Mouse (Mus musculus) hindbrain, embryonic 13.5 days (tissue): Measurements from ENCODE around the gene Aknad1. TPM values are rescaled to one million over a fixed set of nuclear protein-coding genes. Genes with fewer than 3 reads are reported as not detected.

Experiments
- ATAC-seq: fragments of 200-750 bp; cut with Nextera tagmentation; 2 replicates; pipeline ENCODE4 v1.8.0; 2017; ENCODE audit warnings: moderate TSS enrichment; ENCODE audit not compliant: low FRiP score
- H3K27ac ChIP-seq: fragments of 300-500 bp; sonication (generic); 2 replicates; pipeline ENCODE4 v1.5.1; 2015; ENCODE audit warnings: inconsistent platforms, mild to moderate bottlenecking, moderate library complexity
- H3K27me3 ChIP-seq: fragments of 300-500 bp; sonication (generic); 2 replicates; pipeline ENCODE4 v1.6.1; 2015; ENCODE audit warnings: mild to moderate bottlenecking, inconsistent platforms
- H3K36me3 ChIP-seq: fragments of 300-500 bp; sonication (generic); 2 replicates; pipeline ENCODE4 v1.6.1; 2015; ENCODE audit warnings: mild to moderate bottlenecking, inconsistent platforms
- H3K4me1 ChIP-seq: fragments of 300-500 bp; sonication (generic); replicated peaks from 2 replicates; pipeline ENCODE4 v1.6.1; 2015; ENCODE audit warnings: inconsistent platforms
- H3K4me2 ChIP-seq: fragments of 300-500 bp; sonication (generic); 2 replicates; pipeline ENCODE4 v1.6.1; 2015; ENCODE audit warnings: inconsistent platforms, mild to moderate bottlenecking, moderate library complexity
- H3K4me3 ChIP-seq: fragments of 300-500 bp; sonication (generic); 2 replicates; pipeline ENCODE4 v1.5.1; 2015; ENCODE audit warnings: mild to moderate bottlenecking, inconsistent platforms
- H3K9ac ChIP-seq: fragments of 300-500 bp; sonication (generic); 2 replicates; pipeline ENCODE4 v1.6.1; 2015; ENCODE audit warnings: mild to moderate bottlenecking, inconsistent platforms
- H3K9me3 ChIP-seq: fragments of 300-500 bp; sonication (generic); 2 replicates; pipeline ENCODE4 v1.6.1; 2016; ENCODE audit warnings: inconsistent platforms
- WGBS: fragments of 180-500 bp; shearing (Covaris S2); methylation state at CpG from one replicate; pipeline ENCODE4 v1.1.7; 2015; 5-methylcytosine and 5-hydroxymethylcytosine counted together
- polyA plus RNA-seq: library from polyadenylated mRNA; unstranded; fragments of >200 nt; fragmentation: Nextera tagmentation; extraction: Ambion mirVana; gene quantifications from 2 replicates; pipeline ENCODE4 v1.2.1, GENCODE M21; 2015

The Aknad1 gene
- polyA plus RNA-seq, 1 experiment from 2014 or later: 0.16 TPM

GRCm38 (mm10) chr3:108791054-108791706 lies 51.7 kb downstream of the Aknad1 start:
- H3K27me3 ChIP-seq: no peaks in the 10 kb centered on the region
- no peak overlapping the region for H3K27ac ChIP-seq
- no peak overlapping the region for H3K4me2 ChIP-seq
- no peak overlapping the region for H3K4me3 ChIP-seq
- no peaks in the 10 kb centered on the region; the same call in 1 of the 2 replicates for H3K4me1 ChIP-seq
- no peak for ATAC-seq
- H3K36me3 ChIP-seq: peaks cover 17% of the 10 kb centered on the region; the same call in 1 of the 2 replicates
- H3K9me3 ChIP-seq: no peaks in the 10 kb centered on the region
- H3K9ac ChIP-seq: no peak overlapping the region
- 84% methylated on average over 7 of the region's 7 CpGs for WGBS

DNA sequence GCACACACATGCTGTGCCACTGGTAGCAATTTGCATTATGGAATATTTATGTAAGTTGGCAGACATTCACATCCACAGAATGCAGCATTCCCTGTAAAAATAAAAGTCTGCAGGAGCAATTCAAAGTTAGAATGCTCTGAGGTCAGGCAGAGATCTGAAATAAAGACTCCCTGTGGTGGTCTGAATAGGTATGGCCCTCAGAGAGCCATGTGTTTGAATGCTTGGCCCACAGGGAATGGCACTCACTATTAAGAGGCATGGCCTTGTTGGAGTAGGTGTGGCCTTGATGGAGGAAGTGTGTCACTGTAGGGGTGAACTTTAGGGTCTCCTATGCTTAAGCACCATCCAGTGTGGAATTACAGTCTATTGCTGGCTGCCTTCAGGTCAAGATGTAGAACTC lies 53.0 kb downstream of the Aknad1 start:
- peaks cover 21% of the 10 kb centered on the region for H3K36me3 ChIP-seq

GRCm38 (mm10) chr3:108794780-108795179 lies 55.3 kb downstream of the Aknad1 start:
- no peak overlapping the region for H3K9ac ChIP-seq
- no peaks in the 10 kb centered on the region for H3K9me3 ChIP-seq
- no peak for ATAC-seq
- H3K27ac ChIP-seq: no peak overlapping the region
- H3K4me3 ChIP-seq: no peak overlapping the region
- peaks cover 30% of the 10 kb centered on the region for H3K36me3 ChIP-seq
- H3K4me1 ChIP-seq: no peaks in the 10 kb centered on the region
- 91% methylated on average over 9 of the region's 9 CpGs for WGBS
- H3K27me3 ChIP-seq: no peaks in the 10 kb centered on the region
- no peak overlapping the region for H3K4me2 ChIP-seq

More for the DNA sequence above, 53.0 kb downstream of the Aknad1 start:
- Histone ChIP-seq H3K27ac (no peak overlapping the region), H3K4me2 (no peak overlapping the region), H3K9me3 (no peaks in the 10 kb centered on the region), H3K27me3 (no peaks in the 10 kb centered on the region), H3K9ac (no peak overlapping the region), H3K4me1 (no peaks in the 10 kb centered on the region; the same call in 1 of the 2 replicates), H3K4me3 (no peak overlapping the region)
- no peak for ATAC-seq

GRCm38 (mm10) chr3:108795554-108796299 lies 56.3 kb downstream of the Aknad1 start:
- H3K27ac ChIP-seq: no peak overlapping the region
- H3K4me1 ChIP-seq: no peaks in the 10 kb centered on the region
- no peak overlapping the region for H3K4me2 ChIP-seq
- H3K4me3 ChIP-seq: no peak overlapping the region
- H3K9ac ChIP-seq: no peak overlapping the region
- no peak for ATAC-seq
- WGBS: 91% methylated on average over 7 of the region's 7 CpGs
- H3K27me3 ChIP-seq: no peaks in the 10 kb centered on the region
- peaks cover 39% of the 10 kb centered on the region for H3K36me3 ChIP-seq
- H3K9me3 ChIP-seq: no peaks in the 10 kb centered on the region

GRCm38 (mm10) chr3:108796386-108796785 lies 56.9 kb downstream of the Aknad1 start:
- Histone ChIP-seq H3K27ac (no peak overlapping the region), H3K9ac (no peak overlapping the region), H3K4me2 (no peak overlapping the region), H3K4me1 (no peaks in the 10 kb centered on the region), H3K4me3 (no peak overlapping the region), H3K36me3 (peaks cover 45% of the 10 kb centered on the region), H3K9me3 (no peaks in the 10 kb centered on the region), H3K27me3 (no peaks in the 10 kb centered on the region)
- 91% methylated on average over 4 of the region's 4 CpGs for WGBS
- no peak for ATAC-seq

DNA sequence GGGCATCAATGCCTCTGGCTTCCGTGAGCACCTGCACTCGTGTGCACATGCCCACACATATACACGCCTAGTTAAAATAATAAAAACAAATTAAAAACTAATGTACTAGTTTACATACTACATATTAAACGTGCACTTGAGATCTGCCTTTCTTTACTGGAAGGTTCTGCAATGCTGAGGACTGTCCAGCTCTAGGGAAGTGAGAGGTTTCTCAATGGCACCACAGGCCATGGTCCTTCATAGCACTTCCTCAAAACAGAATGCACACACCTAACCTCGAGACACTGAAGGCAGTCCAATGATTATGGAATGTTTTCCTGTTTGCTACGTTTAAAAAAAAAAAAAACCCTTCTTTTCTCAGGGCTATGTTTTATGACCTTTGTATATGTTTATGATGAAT lies 58.3 kb downstream of the Aknad1 start:
- no peaks in the 10 kb centered on the region for H3K27me3 ChIP-seq
- no peak for ATAC-seq
- H3K4me1 ChIP-seq: no peaks in the 10 kb centered on the region
- H3K36me3 ChIP-seq: peaks cover 51% of the 10 kb centered on the region
- H3K9me3 ChIP-seq: no peaks in the 10 kb centered on the region
- no peak overlapping the region for H3K27ac ChIP-seq
- H3K4me2 ChIP-seq: no peak overlapping the region
- no peak overlapping the region for H3K4me3 ChIP-seq
- no peak overlapping the region for H3K9ac ChIP-seq
- WGBS: 94% methylated on average over 6 of the region's 6 CpGs

DNA sequence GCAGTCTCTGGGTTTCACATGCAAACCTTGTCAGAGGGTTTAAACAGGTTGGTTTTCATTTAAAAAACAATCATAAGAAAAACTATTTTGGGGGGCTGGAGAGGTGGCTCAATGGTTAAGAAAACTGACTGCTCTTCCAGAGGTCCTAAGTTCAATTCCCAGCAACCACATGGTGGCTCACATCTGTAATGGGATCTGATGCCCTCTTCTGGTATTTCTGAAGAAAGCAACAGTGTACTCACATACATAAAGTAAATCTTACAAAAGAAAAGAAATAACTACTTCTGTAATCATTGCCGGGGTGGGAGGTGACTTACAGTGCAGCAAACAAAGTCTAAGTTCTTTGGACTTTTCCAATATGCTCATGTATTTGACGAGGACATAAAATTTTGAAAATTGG lies 58.9 kb downstream of the Aknad1 start:
- no peaks in the 10 kb centered on the region for H3K27me3 ChIP-seq
- no peak overlapping the region for H3K9ac ChIP-seq
- H3K4me2 ChIP-seq: no peak overlapping the region
- no peak overlapping the region for H3K4me3 ChIP-seq
- H3K9me3 ChIP-seq: no peaks in the 10 kb centered on the region
- no peak for ATAC-seq
- peaks cover 57% of the 10 kb centered on the region for H3K36me3 ChIP-seq
- no peak overlapping the region for H3K27ac ChIP-seq
- no peaks in the 10 kb centered on the region for H3K4me1 ChIP-seq
- 92% methylated on average over 2 of the region's 2 CpGs for WGBS

DNA sequence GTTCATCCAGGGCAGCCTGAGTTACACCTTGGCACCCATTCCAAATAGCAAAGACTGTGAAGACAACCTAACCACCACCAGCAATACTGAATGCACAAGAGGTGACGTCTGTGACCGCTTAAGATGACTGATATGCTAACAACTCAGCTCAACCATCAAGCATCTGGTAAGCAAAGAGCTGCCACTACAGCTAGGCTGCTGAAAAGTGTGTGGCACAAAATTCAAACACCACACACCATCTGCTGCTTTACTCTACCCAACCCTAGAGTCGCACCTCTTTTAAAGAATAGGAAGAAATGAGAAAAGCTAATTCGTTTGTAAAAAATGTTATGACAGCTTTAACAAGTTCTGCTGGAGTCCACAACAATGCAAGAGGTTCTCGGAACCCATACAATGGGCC lies 66.2 kb downstream of the Aknad1 start:
- Histone ChIP-seq H3K36me3 (peaks cover 38% of the 10 kb centered on the region), H3K9me3 (no peaks in the 10 kb centered on the region), H3K27me3 (no peaks in the 10 kb centered on the region), H3K4me1 (0 out of 2 replicates have a peak, but pooled peaks cover 3% of the 10 kb centered on the region), H3K4me2 (no peak overlapping the region), H3K27ac (no peak overlapping the region), H3K4me3 (no peak overlapping the region), H3K9ac (no peak overlapping the region)
- WGBS: 93% methylated on average over 5 of the region's 5 CpGs
- no peak for ATAC-seq

GRCm38 (mm10) chr3:108810747-108811263 lies 71.3 kb downstream of the Aknad1 start:
- H3K36me3 ChIP-seq: peaks cover 21% of the 10 kb centered on the region
- H3K4me1 ChIP-seq: no peaks in the 10 kb centered on the region
- ATAC-seq: no peak
- no peak overlapping the region for H3K4me2 ChIP-seq
- 86% methylated on average over 4 of the region's 4 CpGs for WGBS
- H3K27me3 ChIP-seq: no peaks in the 10 kb centered on the region
- H3K9ac ChIP-seq: no peak overlapping the region
- no peak overlapping the region for H3K4me3 ChIP-seq
- no peak overlapping the region for H3K27ac ChIP-seq
- H3K9me3 ChIP-seq: no peaks in the 10 kb centered on the region

DNA sequence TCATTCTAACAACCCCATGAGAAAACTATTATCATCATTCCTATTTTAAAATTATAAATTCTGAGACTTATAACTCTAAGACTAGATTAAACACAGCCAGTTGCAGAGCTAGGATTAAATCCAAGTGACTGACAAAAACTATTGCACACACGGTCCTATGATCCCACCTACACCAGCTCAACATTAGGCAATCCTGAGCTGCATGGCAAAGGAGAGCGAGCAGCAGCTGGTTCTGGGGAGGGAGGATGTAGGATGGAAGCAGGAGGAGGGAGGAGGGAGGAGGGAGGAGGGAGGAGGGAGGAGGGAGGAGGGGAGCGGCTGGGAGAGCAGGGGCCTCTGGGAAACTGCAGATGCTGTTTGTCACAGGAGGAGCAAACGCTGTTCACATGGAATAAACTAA lies 76.2 kb downstream of the Aknad1 start:
- no peak overlapping the region for H3K4me3 ChIP-seq
- H3K9ac ChIP-seq: no peak overlapping the region
- no peaks in the 10 kb centered on the region for H3K9me3 ChIP-seq
- no peak overlapping the region for H3K4me2 ChIP-seq
- H3K36me3 ChIP-seq: peaks cover 20% of the 10 kb centered on the region
- ATAC-seq: no peak
- WGBS: 68% methylated on average over 4 of the region's 4 CpGs
- H3K27ac ChIP-seq: no peak overlapping the region
- no peaks in the 10 kb centered on the region for H3K27me3 ChIP-seq
- no peaks in the 10 kb centered on the region for H3K4me1 ChIP-seq

DNA sequence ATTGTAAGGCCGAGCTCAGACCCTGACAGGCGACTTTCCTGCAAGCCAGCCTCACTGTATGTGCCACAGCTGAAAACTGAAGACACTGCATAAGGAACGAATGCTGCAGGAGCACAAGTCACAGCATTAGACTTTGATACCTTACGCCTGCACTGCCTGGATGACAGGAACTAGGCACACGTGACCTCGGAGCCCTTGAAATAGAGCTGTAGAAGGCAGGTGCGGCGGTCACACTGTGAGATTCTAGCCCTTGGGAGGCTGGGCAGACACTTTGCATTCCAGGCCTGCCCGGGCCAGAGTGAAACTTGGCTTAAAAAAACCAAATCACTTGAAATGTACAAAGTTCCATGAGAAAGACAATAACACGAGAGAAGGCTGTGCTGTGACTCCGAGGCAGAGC lies 91.0 kb downstream of the Aknad1 start:
- H3K27ac ChIP-seq: no peak overlapping the region
- no peak overlapping the region for H3K9ac ChIP-seq
- no peak overlapping the region for H3K4me3 ChIP-seq
- H3K27me3 ChIP-seq: no peaks in the 10 kb centered on the region
- no peak overlapping the region for H3K4me2 ChIP-seq
- 90% methylated on average over 11 of the region's 11 CpGs for WGBS
- H3K4me1 ChIP-seq: no peaks in the 10 kb centered on the region
- no peaks in the 10 kb centered on the region for H3K9me3 ChIP-seq
- H3K36me3 ChIP-seq: peaks cover 6% of the 10 kb centered on the region; the same call in 1 of the 2 replicates
- no peak for ATAC-seq

DNA sequence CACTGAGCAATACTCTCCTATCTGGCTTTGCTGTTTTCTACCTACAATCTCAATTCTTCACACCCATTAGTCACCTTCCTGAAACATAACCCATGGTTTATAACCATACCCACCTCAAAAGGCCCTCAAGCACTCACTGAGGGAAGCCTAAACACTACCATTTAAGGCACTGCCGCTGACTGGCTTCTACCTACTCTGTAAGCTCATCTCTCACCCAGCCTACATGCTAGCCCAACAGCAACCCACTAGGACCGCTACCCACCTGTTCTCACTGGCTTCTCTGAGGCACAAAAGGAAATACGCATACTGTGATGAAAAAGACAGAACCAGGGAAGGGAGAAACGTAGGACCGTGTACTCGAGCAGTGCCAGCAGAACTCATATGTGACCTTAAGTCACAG lies 92.3 kb downstream of the Aknad1 start:
- no peaks in the 10 kb centered on the region for H3K4me1 ChIP-seq
- H3K9ac ChIP-seq: no peak overlapping the region
- no peaks in the 10 kb centered on the region for H3K27me3 ChIP-seq
- H3K4me3 ChIP-seq: no peak overlapping the region
- peaks cover 3% of the 10 kb centered on the region; the same call in 1 of the 2 replicates for H3K36me3 ChIP-seq
- H3K27ac ChIP-seq: no peak overlapping the region
- no peak for ATAC-seq
- H3K4me2 ChIP-seq: no peak overlapping the region
- 94% methylated on average over 6 of the region's 6 CpGs for WGBS
- H3K9me3 ChIP-seq: no peaks in the 10 kb centered on the region
